Comparison of ENCODE assay signal across 10 mouse cellular contexts in genomic region chr7:130949331-130949751, GRCm38 (mm10). TPM values are rescaled to one million over a fixed set of nuclear protein-coding genes. Genes with fewer than 3 reads are reported as not detected.
DNase-seq lines count a peak whose midpoint lies in the region; ATAC-seq and TF ChIP-seq lines count a peak whose summit lies in the region.
"Had no signal": no experiment of that assay in that cellular context is flagged by ENCODE, and none has a peak within 500 bp of the region (broad histone marks: within the 10 kb centered on the region; RNA-seq: fewer than 3 reads in every experiment).

No protein-coding gene starts in this region.

- 31% methylated on average over 8 of the region's 8 CpGs for WGBS in lung, embryonic 14.5 days

- in situ Hi-C loops in ES-E14 (cut with MboI; ENCODE audit: low sequenced_read_pairs in 2 of 2, unreplicated experiment in 2 of 2) = no loop called here

- TF ChIP-seq CTCF in cortical plate, adult 2 months (IDR thresholded peaks at IDR 0.05; ENCODE audit: extremely low read depth, insufficient read depth, low read length) = no peak
- no peak for TF ChIP-seq CTCF in lung, embryonic 14.5 days (IDR thresholded peaks at IDR 0.05; ENCODE audit: low read depth)

- H3K4me3 ChIP-seq in ES-E14 (ENCODE audit: insufficient read depth in 1 of 2, low read depth in 1 of 2, low read length in 2 of 2, poor library complexity in 1 of 2, severe bottlenecking in 1 of 2) = peak overlapping the region; percentile 30 to 68
- H3K4me3 ChIP-seq in cortical plate, adult 2 months (ENCODE audit: insufficient read depth, low read length) = no peak overlapping the region
- no peak overlapping the region for H3K4me3 ChIP-seq in lung, embryonic 14.5 days (ENCODE audit: low read depth, low read length)
- H3K4me3 ChIP-seq: neural tube, embryonic 13.5 days had no signal

- H3K27ac ChIP-seq in ES-E14 (ENCODE audit: insufficient read depth, low read depth, low read length, poor library complexity, severe bottlenecking) = peak overlapping the region; percentile 90; the same call in 1 of the 2 replicates
- peak overlapping the region; percentile 10; the same call in 1 of the 2 replicates for H3K27ac ChIP-seq in cortical plate, adult 2 months (ENCODE audit: insufficient read depth, low read length)
- H3K27ac ChIP-seq in lung, embryonic 14.5 days (ENCODE audit: low read depth) = peak overlapping the region; percentile 50; the same call in 1 of the 2 replicates
- H3K27ac ChIP-seq: neural tube, embryonic 13.5 days had no signal

- peak; percentile 44 for DNase-seq in gastrocnemius, postnatal 10 days
- DNase-seq in gastrocnemius, adult 18-20 months (ENCODE audit: low spot score) = no peak
- DNase-seq in ES-E14 (ENCODE audit: low read depth, low spot score) = no peak
- DNase-seq in heart, postnatal 4 days = peak; percentile 66
- DNase-seq in lung, embryonic 14.5 days = peak; percentile 70
- DNase-seq in thymus, adult 18-20 months = no peak
- DNase-seq in spleen, postnatal 10 days (ENCODE audit: low spot score in 2 of 2) = no peak

- peak overlapping the region; percentile 31; the same call in 1 of the 2 replicates for H3K4me2 ChIP-seq in lung, embryonic 14.5 days
- H3K4me2 ChIP-seq: neural tube, embryonic 13.5 days had no signal

- no peaks in the 10 kb centered on the region for H3K9me3 ChIP-seq in ES-E14 (ENCODE audit: control insufficient read depth, insufficient read depth, low read depth, low read length)
- no peaks in the 10 kb centered on the region for H3K9me3 ChIP-seq in lung, embryonic 14.5 days (ENCODE audit: low read depth, low read length)
- H3K9me3 ChIP-seq: neural tube, embryonic 13.5 days had no signal

- no peak for TF ChIP-seq POLR2A in cortical plate, adult 2 months (IDR thresholded peaks at IDR 0.05; ENCODE audit: extremely low read depth, insufficient read depth, low read length)

- peak; percentile 82 for ATAC-seq in lung, embryonic 14.5 days (ENCODE audit: insufficient read depth)

- peak overlapping the region; percentile 77; the same call in 1 of the 2 replicates for H3K9ac ChIP-seq in ES-E14 (ENCODE audit: insufficient read depth, low read depth, low read length, poor library complexity, severe bottlenecking)
- H3K9ac ChIP-seq in lung, embryonic 14.5 days = no peak overlapping the region
- H3K9ac ChIP-seq: neural tube, embryonic 13.5 days had no signal

- no peaks in the 10 kb centered on the region for H3K36me3 ChIP-seq in ES-E14 (ENCODE audit: control insufficient read depth, insufficient read depth, low read length, poor library complexity, severe bottlenecking)
- no peaks in the 10 kb centered on the region for H3K36me3 ChIP-seq in lung, embryonic 14.5 days (ENCODE audit: insufficient read depth)
- H3K36me3 ChIP-seq: neural tube, embryonic 13.5 days had no signal

- H3K27me3 ChIP-seq in lung, embryonic 14.5 days (ENCODE audit: insufficient read depth, low read length) = no peaks in the 10 kb centered on the region
- H3K27me3 ChIP-seq: neural tube, embryonic 13.5 days had no signal

- H3K4me1 ChIP-seq in ES-E14 (ENCODE audit: control insufficient read depth in 2 of 2, insufficient read depth in 2 of 2, low read length in 2 of 2, poor library complexity in 1 of 2) = peaks cover 9 to 24% of the 10 kb centered on the region in 2 experiments; a peak in 3 of 4 replicates
- H3K4me1 ChIP-seq in cortical plate, adult 2 months (ENCODE audit: control insufficient read depth, insufficient read depth, low read length) = peaks cover 7% of the 10 kb centered on the region
- peaks cover 8% of the 10 kb centered on the region for H3K4me1 ChIP-seq in lung, embryonic 14.5 days (ENCODE audit: insufficient read depth)

TF ChIP-seq in ES-E14, 5 proteins besides CTCF, POLR2A, EP300 and RAD21:
- TF ChIP-seq MAFK (IDR thresholded peaks at IDR 0.05; ENCODE audit: insufficient read depth, low read depth, low read length) (no peak), ZC3H11A (IDR thresholded peaks at IDR 0.05; ENCODE audit: borderline replicate concordance, low read depth, low read length) (no peak), ZNF384 (IDR thresholded peaks at IDR 0.05; ENCODE audit: low read depth, low read length) (no peak), HCFC1 (IDR thresholded peaks at IDR 0.05; ENCODE audit: borderline replicate concordance, insufficient read depth, low read length) (no peak), CHD2 (IDR thresholded peaks at IDR 0.05; ENCODE audit: low read depth, low read length) (no peak)

RNA-seq across cellular contexts. Expression of gene Htra1, which starts 13.4 kb away (rescaled TPM):
- 100 to 1,000 TPM in 1 of 2 experiments, 10 to 100 TPM in 1; 93.5 to 103 TPM for total RNA-seq in gastrocnemius, postnatal 10 days (2021)
- total RNA-seq in gastrocnemius, adult 18-20 months (2021) = 10 to 100 TPM; 34.2 to 42.4 TPM
- 76.9 and 96.3 TPM in 2 replicates for total RNA-seq in ES-E14 (2012; rRNA removed)
- polyA plus RNA-seq in cortical plate, adult 2 months (2012; rRNA removed) = 159 and 171 TPM in 2 replicates
- 100 to 1,000 TPM; 125 to 139 TPM for total RNA-seq in heart, postnatal 4 days (2021)
- 25.8 and 30.0 TPM in 2 replicates for polyA plus RNA-seq in lung, embryonic 14.5 days (2014; fragmentation: Nextera tagmentation; extraction: Ambion mirVana)
- total RNA-seq: MEL had no signal

Comparison
In these comparisons a context has a peak if more than half of its experiments do, and no peak if none do; other contexts are left out.
1. DNase-seq: peak in gastrocnemius, postnatal 10 days (single experiment), heart, postnatal 4 days (single experiment) and lung, embryonic 14.5 days (single experiment); none in gastrocnemius, adult 18-20 months (single experiment), ES-E14 (single experiment), thymus, adult 18-20 months (0 of 2) and spleen, postnatal 10 days (0 of 2).
2. H3K27ac ChIP-seq: peak in every context shown above with its lines; median percentile 90 in ES-E14; 50 in lung, embryonic 14.5 days; 10 in cortical plate, adult 2 months.
3. H3K4me3 ChIP-seq: peak in ES-E14 (2 of 2); none in cortical plate, adult 2 months (single experiment) and lung, embryonic 14.5 days (single experiment).